Mouse (Mus musculus) T-cell, adult 2 months (primary cell): ENCODE results near the gene Agtpbp1.
"Not testable (repeated sequence)": the region's sequence is repeated elsewhere in the genome, so short reads cannot be mapped to it uniquely, and the experiment has no call there.

Source experiments
- DNase-seq: peaks from one replicate; pipeline ENCODE4 v3.0.0; 2022; ENCODE audit warnings: low spot score

Agtpbp1 gene

GRCm38 (mm10) chr13:59480599-59481483, 104.2 kb downstream of the Agtpbp1 start:
- no peak for DNase-seq

GRCm38 (mm10) chr13:59477928-59478327, 107.1 kb downstream of the Agtpbp1 start:
- not testable (repeated sequence) for DNase-seq

- DNase-seq = no peak
Measured at GRCm38 (mm10) chr13:59477451-59477850, 107.6 kb downstream of the Agtpbp1 start.

- no peak for DNase-seq
Measured at GRCm38 (mm10) chr13:59474973-59475372, 110.1 kb downstream of the Agtpbp1 start.

- no peak for DNase-seq
Measured at GRCm38 (mm10) chr13:59473341-59473740, 111.7 kb downstream of the Agtpbp1 start.

- DNase-seq = no peak
Measured at GRCm38 (mm10) chr13:59472222-59472621, 112.8 kb downstream of the Agtpbp1 start.

GRCm38 (mm10) chr13:59469701-59470100, 115.3 kb downstream of the Agtpbp1 start:
- DNase-seq = no peak

GRCm38 (mm10) chr13:59468181-59468802, 116.7 kb downstream of the Agtpbp1 start:
- DNase-seq = no peak

GRCm38 (mm10) chr13:59467591-59467990, 117.4 kb downstream of the Agtpbp1 start:
- DNase-seq = no peak

GRCm38 (mm10) chr13:59460958-59461357, 124.1 kb downstream of the Agtpbp1 start:
- no peak for DNase-seq

- DNase-seq = no peak
Measured at GRCm38 (mm10) chr13:59456203-59456602, 128.8 kb downstream of the Agtpbp1 start.

- no peak for DNase-seq
Measured at GRCm38 (mm10) chr13:59454001-59454785, 130.8 kb downstream of the Agtpbp1 start.

GRCm38 (mm10) chr13:59453582-59453981, 131.4 kb downstream of the Agtpbp1 start:
- no peak for DNase-seq

GRCm38 (mm10) chr13:59453045-59453444, 132.0 kb downstream of the Agtpbp1 start:
- no peak for DNase-seq

- no peak for DNase-seq
Measured at GRCm38 (mm10) chr13:59450840-59451239, 134.2 kb downstream of the Agtpbp1 start.

- DNase-seq = no peak
Measured at GRCm38 (mm10) chr13:59447130-59447529, 137.9 kb downstream of the Agtpbp1 start.

GRCm38 (mm10) chr13:59445179-59445578, 139.8 kb downstream of the Agtpbp1 start:
- DNase-seq = no peak

- no peak for DNase-seq
Measured at GRCm38 (mm10) chr13:59444371-59444770, 140.7 kb downstream of the Agtpbp1 start.

- no peak for DNase-seq
Measured at GRCm38 (mm10) chr13:59439683-59440082, 145.3 kb downstream of the Agtpbp1 start.

- DNase-seq = no peak
Measured at GRCm38 (mm10) chr13:59434554-59434953, 150.5 kb downstream of the Agtpbp1 start.

GRCm38 (mm10) chr13:59431124-59431864, 153.7 kb downstream of the Agtpbp1 start:
- no peak for DNase-seq

GRCm38 (mm10) chr13:59429369-59429768, 155.7 kb downstream of the Agtpbp1 start:
- no peak for DNase-seq
